Mouse (Mus musculus): ENCODE measurements around the gene 6330409D20Rik. TPM values are rescaled to one million over a fixed set of nuclear protein-coding genes. Genes with fewer than 3 reads are reported as not detected.

Gene 6330409D20Rik
- polyA plus RNA-seq, 1 experiment from 2014 or later, result not detected

- no peak overlapping the region for H3K27ac ChIP-seq (ENCODE audit: low read depth)
- TF ChIP-seq CTCF (IDR thresholded peaks at IDR 0.05; ENCODE audit: low read depth), result no peak
- DNase-seq (peak; percentile 63), ATAC-seq (ENCODE audit: insufficient read depth) (no peak)
- no peak overlapping the region for H3K4me3 ChIP-seq (ENCODE audit: low read depth, low read length)
- H3K27me3 ChIP-seq (ENCODE audit: insufficient read depth, low read length), result no peaks in the 10 kb centered on the region
- no peak overlapping the region for H3K9ac ChIP-seq
- H3K9me3 ChIP-seq (ENCODE audit: low read depth, low read length), result no peaks in the 10 kb centered on the region
- no peak overlapping the region for H3K4me2 ChIP-seq
- no peaks in the 10 kb centered on the region for H3K4me1 ChIP-seq (ENCODE audit: insufficient read depth)
- 46% methylated on average over 19 of the region's 19 CpGs for WGBS
- no peaks in the 10 kb centered on the region for H3K36me3 ChIP-seq (ENCODE audit: insufficient read depth)
Observed at GRCm38 (mm10) chr2:32768661-32769285, 28.0 kb upstream of the 6330409D20Rik start.

DNA sequence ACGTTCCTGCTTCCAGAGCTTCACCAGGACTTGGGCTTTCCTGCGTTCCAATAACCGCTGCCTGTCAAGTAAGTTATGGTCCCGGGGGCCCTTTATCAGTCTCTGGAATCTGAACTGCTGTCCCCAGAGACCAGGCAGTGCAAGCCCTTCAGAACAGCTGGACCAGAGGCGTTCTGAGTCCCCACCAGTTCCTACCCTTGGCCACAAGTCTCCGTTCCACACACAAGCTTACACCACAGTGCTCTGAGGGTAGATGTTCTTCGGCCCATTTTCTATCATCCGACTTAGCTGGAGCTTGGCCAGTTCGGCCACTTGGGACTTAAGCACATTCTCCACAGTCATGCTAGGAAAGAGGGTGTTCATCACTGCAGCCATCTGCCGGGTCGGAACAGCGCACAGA is 26.4 kb upstream of the 6330409D20Rik start:
- ATAC-seq (ENCODE audit: insufficient read depth), result no peak
- 68% methylated on average over 12 of the region's 12 CpGs for WGBS

GRCm38 (mm10) chr2:32763353-32763752 is 22.5 kb upstream of the 6330409D20Rik start:
- Histone ChIP-seq H3K9me3 (ENCODE audit: low read depth, low read length) (no peaks in the 10 kb centered on the region), H3K4me3 (ENCODE audit: low read depth, low read length) (no peak overlapping the region), H3K4me1 (ENCODE audit: insufficient read depth) (no peaks in the 10 kb centered on the region), H3K27ac (ENCODE audit: low read depth) (no peak overlapping the region), H3K9ac (no peak overlapping the region), H3K36me3 (ENCODE audit: insufficient read depth) (peaks cover 30% of the 10 kb centered on the region), H3K4me2 (no peak overlapping the region), H3K27me3 (ENCODE audit: insufficient read depth, low read length) (no peaks in the 10 kb centered on the region)
- TF ChIP-seq CTCF (IDR thresholded peaks at IDR 0.05; ENCODE audit: low read depth), result peak; percentile 55
- ATAC-seq (ENCODE audit: insufficient read depth) (no peak), DNase-seq (no peak)
- 74% methylated on average over 3 of the region's 3 CpGs for WGBS

More for the DNA sequence above, 26.4 kb upstream of the 6330409D20Rik start:
- Histone ChIP-seq H3K9ac (no peak overlapping the region), H3K4me2 (no peak overlapping the region), H3K36me3 (ENCODE audit: insufficient read depth) (peaks cover 10% of the 10 kb centered on the region; the same call in 1 of the 2 replicates), H3K27ac (ENCODE audit: low read depth) (no peak overlapping the region), H3K9me3 (ENCODE audit: low read depth, low read length) (no peaks in the 10 kb centered on the region), H3K4me3 (ENCODE audit: low read depth, low read length) (no peak overlapping the region), H3K4me1 (ENCODE audit: insufficient read depth) (no peaks in the 10 kb centered on the region), H3K27me3 (ENCODE audit: insufficient read depth, low read length) (no peaks in the 10 kb centered on the region)
- no peak for TF ChIP-seq CTCF (IDR thresholded peaks at IDR 0.05; ENCODE audit: low read depth)
- DNase-seq, result no peak

DNA sequence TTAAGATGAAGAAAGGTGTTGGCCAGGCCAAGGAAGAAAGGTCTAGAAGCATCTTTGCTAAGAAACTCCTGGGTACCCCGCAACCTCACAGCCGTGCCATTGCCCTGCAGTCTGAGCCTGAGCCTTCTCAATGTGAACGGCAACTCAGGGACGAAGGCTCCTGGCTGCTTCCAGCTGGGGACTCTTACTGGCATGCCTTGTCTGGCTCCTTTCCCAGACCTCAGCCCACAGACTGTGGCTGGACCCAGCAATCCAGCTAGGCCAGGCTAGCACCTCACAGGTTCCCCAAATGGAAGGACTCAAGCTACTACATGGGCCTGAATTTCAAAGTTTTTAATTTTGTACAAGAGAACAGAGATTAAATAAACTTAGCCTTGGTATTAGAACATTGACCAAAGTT is 21.0 kb upstream of the 6330409D20Rik start:
- H3K4me1 ChIP-seq (ENCODE audit: insufficient read depth), result no peaks in the 10 kb centered on the region
- H3K9ac ChIP-seq, result no peak overlapping the region
- H3K4me2 ChIP-seq, result no peak overlapping the region
- no peak overlapping the region for H3K4me3 ChIP-seq (ENCODE audit: low read depth, low read length)
- TF ChIP-seq CTCF (IDR thresholded peaks at IDR 0.05; ENCODE audit: low read depth), result no peak
- H3K27me3 ChIP-seq (ENCODE audit: insufficient read depth, low read length), result no peaks in the 10 kb centered on the region
- ATAC-seq (ENCODE audit: insufficient read depth) (no peak), DNase-seq (no peak)
- H3K27ac ChIP-seq (ENCODE audit: low read depth), result no peak overlapping the region
- H3K36me3 ChIP-seq (ENCODE audit: insufficient read depth), result peaks cover 30% of the 10 kb centered on the region
- 82% methylated on average over 4 of the region's 4 CpGs for WGBS
- H3K9me3 ChIP-seq (ENCODE audit: low read depth, low read length), result no peaks in the 10 kb centered on the region

GRCm38 (mm10) chr2:32761361-32761760 is 20.5 kb upstream of the 6330409D20Rik start:
- Histone ChIP-seq H3K27ac (ENCODE audit: low read depth) (no peak overlapping the region), H3K9me3 (ENCODE audit: low read depth, low read length) (no peaks in the 10 kb centered on the region), H3K4me2 (no peak overlapping the region), H3K4me1 (ENCODE audit: insufficient read depth) (no peaks in the 10 kb centered on the region), H3K27me3 (ENCODE audit: insufficient read depth, low read length) (no peaks in the 10 kb centered on the region), H3K36me3 (ENCODE audit: insufficient read depth) (peaks cover 30% of the 10 kb centered on the region), H3K4me3 (ENCODE audit: low read depth, low read length) (no peak overlapping the region), H3K9ac (no peak overlapping the region)
- WGBS, result 84% methylated on average over 14 of the region's 14 CpGs
- DNase-seq (no peak), ATAC-seq (ENCODE audit: insufficient read depth) (no peak)
- TF ChIP-seq CTCF (IDR thresholded peaks at IDR 0.05; ENCODE audit: low read depth), result no peak

DNA sequence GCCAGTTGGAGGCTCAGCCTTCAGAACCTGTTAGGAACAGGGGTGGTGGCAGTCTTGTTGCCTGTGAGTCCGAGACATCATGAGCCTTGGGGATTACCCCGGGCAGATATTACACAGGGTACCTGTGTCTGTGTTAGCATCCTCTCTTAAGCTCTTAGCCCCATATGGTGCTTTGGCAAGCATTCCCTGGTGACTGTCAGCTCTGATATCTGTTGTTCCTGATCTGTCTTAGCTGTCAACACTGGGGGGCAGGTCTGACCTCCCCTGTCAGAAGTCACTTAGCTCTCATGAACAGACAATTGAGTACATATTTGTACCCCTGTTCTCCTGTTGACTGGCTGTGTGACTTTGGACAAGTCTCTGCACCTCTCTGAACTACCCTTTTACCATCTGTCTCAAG is 18.2 kb upstream of the 6330409D20Rik start:
- no peak for TF ChIP-seq CTCF (IDR thresholded peaks at IDR 0.05; ENCODE audit: low read depth)
- H3K4me1 ChIP-seq (ENCODE audit: insufficient read depth), result no peaks in the 10 kb centered on the region
- no peak overlapping the region for H3K4me2 ChIP-seq
- DNase-seq, result no peak
- H3K27me3 ChIP-seq (ENCODE audit: insufficient read depth, low read length), result no peaks in the 10 kb centered on the region
- H3K9ac ChIP-seq, result no peak overlapping the region
- WGBS, result 87% methylated on average over 2 of the region's 2 CpGs
- no peak overlapping the region for H3K27ac ChIP-seq (ENCODE audit: low read depth)
- no peaks in the 10 kb centered on the region for H3K9me3 ChIP-seq (ENCODE audit: low read depth, low read length)
- no peak overlapping the region for H3K4me3 ChIP-seq (ENCODE audit: low read depth, low read length)
- H3K36me3 ChIP-seq (ENCODE audit: insufficient read depth), result peaks cover 43% of the 10 kb centered on the region
- ATAC-seq (ENCODE audit: insufficient read depth), result no peak

- Histone ChIP-seq H3K4me1 (ENCODE audit: insufficient read depth) (no peaks in the 10 kb centered on the region), H3K9me3 (ENCODE audit: low read depth, low read length) (no peaks in the 10 kb centered on the region), H3K27me3 (ENCODE audit: insufficient read depth, low read length) (no peaks in the 10 kb centered on the region), H3K27ac (ENCODE audit: low read depth) (no peak overlapping the region), H3K4me3 (ENCODE audit: low read depth, low read length) (no peak overlapping the region), H3K36me3 (ENCODE audit: insufficient read depth) (peaks cover 44% of the 10 kb centered on the region), H3K9ac (no peak overlapping the region), H3K4me2 (no peak overlapping the region)
- ATAC-seq (ENCODE audit: insufficient read depth) (no peak), DNase-seq (no peak)
- TF ChIP-seq CTCF (IDR thresholded peaks at IDR 0.05; ENCODE audit: low read depth), result no peak
- 59% methylated on average over 8 of the region's 8 CpGs for WGBS
Observed at GRCm38 (mm10) chr2:32758503-32758902, 17.7 kb upstream of the 6330409D20Rik start.

Data from lung, embryonic 14.5 days (tissue).